Mouse (Mus musculus): Measurements from ENCODE around the gene Nol6.
"Not testable (repeated sequence)": the region's sequence is repeated elsewhere in the genome, so short reads cannot be mapped to it uniquely, and the experiment has no call there.

Gene Nol6

DNA sequence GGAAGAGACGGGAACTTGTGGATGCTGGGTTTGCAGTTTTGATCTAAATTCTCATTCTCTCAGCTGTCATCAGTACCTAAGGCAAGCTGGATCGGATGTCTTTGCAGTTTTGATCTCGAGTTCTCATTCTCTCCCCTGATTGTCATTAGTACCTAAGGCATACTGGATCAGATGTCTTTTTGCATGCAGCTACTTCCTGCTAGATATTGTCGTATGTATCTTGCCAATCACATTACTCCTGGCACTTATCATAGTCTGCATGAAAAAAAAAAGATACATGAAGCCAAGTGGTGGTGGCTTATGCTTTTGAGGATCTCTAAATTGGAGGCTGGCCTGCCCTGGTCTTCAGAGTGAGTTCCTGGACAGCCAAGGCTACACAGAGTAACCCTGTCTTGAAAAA lies 39.4 kb downstream of the Nol6 start:
- DNase-seq (ENCODE audit: extremely low spot score, low read depth, low spot score): no peak

DNA sequence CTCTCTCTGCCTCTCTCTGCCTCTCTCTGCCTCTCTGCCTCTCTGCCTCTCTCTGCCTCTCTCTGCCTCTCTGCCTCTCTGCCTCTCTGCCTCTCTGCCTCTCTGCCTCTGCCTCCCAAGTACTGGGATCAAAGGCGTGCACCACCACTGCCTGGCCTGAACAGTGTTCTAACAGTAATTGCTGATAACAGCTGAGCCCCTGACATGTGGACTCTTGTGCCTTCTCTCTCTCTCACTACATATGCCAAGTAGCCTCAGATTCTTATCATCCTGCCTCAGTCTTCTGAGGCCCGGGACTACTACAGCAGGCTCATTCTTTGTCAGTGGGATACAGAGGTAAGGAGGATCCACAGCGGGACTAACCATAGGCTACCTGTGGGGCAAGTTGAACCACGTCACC lies 41.5 kb downstream of the Nol6 start:
- DNase-seq (ENCODE audit: extremely low spot score, low read depth, low spot score): not testable (repeated sequence)

DNA sequence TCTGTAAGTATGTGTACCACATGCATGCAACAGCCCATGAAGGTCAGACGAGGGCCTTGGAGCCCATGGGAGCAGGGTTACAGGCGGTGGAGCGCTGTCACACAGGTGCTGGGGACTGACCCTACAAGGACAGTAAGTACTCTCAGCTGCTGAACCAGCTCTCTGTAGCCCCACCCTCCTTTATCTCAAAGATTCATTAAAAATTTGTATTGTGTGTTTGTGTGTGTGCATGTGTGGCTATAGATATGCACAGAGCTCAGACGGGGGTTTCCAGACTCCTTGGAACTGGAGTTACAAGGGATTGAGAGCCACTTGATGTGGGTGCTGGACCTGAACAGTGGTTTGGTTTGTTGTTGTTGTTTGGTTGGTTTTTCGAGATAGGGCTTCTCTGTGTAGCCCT lies 42.5 kb downstream of the Nol6 start:
- no peak for DNase-seq (ENCODE audit: extremely low spot score, low read depth, low spot score)

DNA sequence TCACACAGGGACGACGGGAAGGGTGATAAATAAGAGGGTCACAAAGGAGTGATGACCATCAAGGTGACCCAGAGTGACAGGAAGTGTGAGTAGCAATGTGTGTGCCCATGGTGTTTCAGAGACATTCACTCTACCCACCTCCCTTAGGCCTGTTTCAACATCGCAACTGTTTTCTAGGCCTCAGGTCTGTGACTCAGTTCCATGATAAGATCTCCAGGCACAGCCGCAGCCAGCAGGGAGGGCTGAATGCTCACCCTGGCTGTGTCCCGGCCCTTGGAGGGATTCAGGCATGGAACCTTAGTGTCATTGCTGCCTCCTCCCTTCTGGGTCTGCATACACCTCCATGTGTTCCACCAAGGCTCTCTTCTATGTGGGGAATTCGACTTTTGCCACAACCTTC lies 45.5 kb downstream of the Nol6 start:
- DNase-seq (ENCODE audit: extremely low spot score, low read depth, low spot score): no peak

DNA sequence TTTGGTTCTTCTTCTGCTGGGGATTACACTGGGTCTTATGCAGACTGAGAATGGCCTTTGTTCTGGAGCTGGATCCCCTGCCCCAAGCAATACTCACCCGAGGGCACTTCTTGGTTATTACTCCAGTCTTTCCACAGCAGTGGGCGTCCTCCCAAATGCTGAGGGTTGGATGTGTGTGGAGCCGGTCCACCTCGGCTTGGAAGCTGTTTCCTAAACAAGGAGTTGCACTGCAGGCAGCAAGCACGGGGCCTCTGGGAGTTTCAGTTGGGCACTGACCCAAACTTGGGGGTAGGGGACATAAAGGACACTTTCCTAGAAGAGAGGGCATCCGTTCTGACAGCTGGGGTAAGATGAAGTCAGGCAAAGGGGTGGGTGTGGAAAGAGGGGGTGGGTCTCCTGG lies 49.8 kb downstream of the Nol6 start:
- no peak for DNase-seq (ENCODE audit: extremely low spot score, low read depth, low spot score)

DNA sequence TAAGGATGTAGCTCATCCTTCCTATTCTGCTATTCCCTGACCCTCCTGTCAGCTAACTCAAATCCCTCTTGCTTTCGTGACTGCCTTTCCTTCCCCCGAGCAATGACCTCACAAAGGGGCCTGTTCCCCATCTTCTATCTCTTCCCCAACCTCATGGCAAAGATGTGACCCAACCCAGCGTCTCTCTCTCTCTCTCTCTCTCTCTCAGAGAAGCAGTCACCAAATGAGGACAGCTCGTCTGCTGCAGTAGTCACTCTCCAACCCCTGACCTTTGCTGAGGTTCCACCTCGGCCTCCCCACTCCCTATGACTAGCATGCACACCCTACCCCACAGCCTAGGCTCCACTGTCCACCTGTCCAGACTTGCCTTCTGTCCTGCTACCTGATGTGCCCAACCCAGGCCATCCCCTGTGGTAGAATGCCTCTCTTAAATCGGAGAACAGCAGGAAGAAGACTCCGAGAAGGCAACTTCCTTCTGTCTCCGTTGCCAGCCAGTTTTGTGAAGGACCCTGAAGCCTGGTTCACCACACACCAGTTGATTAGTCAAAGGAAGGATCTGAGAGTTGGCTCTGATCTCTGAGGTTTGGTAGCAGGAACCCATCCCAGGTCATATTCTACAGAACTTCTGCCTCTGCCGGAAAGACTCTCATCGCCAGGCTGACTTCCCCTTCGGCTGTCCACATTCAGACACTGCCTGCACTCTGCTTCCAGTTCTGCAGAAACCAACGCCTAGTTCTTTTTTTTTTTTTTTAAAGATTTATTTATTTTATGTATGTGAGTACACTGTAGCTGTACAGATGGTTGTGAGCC lies 51.0 kb downstream of the Nol6 start:
- DNase-seq (ENCODE audit: extremely low spot score, low read depth, low spot score): no peak

DNA sequence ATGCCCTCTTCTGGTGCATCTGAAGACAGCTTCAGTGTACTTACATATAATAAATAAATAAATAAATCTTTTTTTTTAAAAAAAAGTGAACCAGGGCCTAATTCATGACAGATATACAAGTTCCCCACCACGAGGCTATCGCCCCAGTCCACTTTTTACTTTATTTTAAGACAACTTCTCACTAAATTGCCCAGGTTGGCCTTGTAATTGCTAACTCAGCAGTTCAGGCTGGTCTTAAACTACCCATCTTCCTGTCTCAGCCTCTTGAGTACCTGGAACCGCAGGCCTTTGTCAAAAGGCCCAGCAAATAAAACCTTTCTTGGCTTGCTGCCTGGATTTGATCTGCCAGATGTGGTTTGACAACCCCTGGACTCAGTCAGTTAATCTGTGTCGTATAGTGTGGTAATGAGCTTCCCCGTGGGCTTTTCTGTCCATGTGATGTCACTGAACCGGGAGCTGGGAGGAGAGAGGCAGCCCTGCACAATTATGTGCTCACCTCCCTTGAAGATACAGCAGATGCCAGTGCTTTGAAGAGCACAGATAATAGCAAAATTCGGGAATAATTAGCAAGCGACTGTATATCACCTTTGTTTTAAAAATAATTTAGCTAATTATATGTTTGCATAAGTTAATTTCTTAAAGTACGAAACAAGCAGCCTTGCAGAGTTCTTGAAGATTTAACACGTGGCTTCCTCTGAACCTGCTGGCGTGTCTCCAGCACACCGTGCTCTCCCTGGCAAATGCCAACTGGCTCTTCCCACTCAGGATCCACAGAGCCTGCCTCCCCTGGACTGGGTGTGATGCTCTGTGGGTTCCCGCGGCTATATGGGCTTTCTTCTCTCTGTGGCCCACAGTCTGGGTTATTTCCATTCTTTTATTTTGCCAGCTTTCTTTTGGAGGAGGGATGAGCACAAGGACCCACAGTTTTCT lies 52.5 kb downstream of the Nol6 start:
- DNase-seq (ENCODE audit: extremely low spot score, low read depth, low spot score): no peak

DNA sequence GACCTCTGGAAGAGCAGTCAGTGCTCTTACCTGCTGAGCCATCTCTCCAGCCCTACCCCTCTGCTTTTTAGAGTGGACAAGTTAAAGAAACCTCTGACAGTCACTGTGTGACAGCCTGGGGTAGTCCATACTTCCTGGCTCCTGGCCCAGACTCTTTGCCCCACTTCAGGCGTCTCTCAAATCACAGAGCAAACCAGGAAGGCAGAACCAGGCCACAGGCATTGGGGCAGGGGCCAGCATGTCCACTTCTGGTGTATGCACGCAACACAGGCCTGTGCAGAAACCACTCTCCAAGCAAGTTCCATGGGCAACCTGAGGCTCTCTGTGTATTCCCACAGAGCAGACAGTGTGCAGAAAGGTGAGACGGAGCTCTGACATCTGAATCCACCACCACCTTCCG lies 59.1 kb downstream of the Nol6 start:
- no peak for DNase-seq (ENCODE audit: extremely low spot score, low read depth, low spot score)
